Mouse (Mus musculus): ENCODE data around the gene Utrn. TPM values are rescaled to one million over a fixed set of nuclear protein-coding genes. Genes with fewer than 3 reads are reported as not detected.

Utrn gene
- polyA plus RNA-seq, 1 experiment from 2014 or later, result 78.8 TPM

DNA sequence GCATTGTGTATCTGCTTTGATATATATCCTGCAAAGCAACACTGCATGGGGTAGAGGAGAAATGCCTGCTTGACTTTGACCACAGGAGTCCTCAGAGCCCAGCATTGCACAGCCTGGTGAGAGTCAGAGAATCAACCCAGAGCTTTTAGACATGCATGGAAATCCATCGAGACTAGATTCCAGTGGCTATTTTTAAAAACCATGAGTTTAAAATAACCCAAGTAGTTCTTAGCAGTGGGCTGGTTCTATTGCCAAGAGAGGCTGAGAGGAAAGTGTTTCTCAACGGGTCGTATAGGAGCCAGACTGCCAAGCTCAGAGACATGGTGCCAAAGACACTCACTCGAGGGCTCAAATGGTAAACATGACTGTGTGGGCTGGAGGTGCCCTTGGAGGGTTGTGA, 514.6 kb downstream of the Utrn start:
- ATAC-seq (ENCODE audit: borderline replicate concordance, extremely low read depth, low FRiP score, low TSS enrichment), result peak; percentile 23; the same call in 1 of the 2 replicates
- no peak overlapping the region for H3K4me2 ChIP-seq
- no peaks in the 10 kb centered on the region for H3K36me3 ChIP-seq
- H3K9me3 ChIP-seq, result no peaks in the 10 kb centered on the region
- peak overlapping the region; percentile 41; the same call in 1 of the 2 replicates for H3K27ac ChIP-seq
- no peak overlapping the region for H3K4me3 ChIP-seq
- no peaks in the 10 kb centered on the region for H3K27me3 ChIP-seq
- no peak overlapping the region for H3K9ac ChIP-seq
- no peaks in the 10 kb centered on the region for H3K4me1 ChIP-seq
- 50% methylated on average over 4 of the region's 4 CpGs for WGBS

DNA sequence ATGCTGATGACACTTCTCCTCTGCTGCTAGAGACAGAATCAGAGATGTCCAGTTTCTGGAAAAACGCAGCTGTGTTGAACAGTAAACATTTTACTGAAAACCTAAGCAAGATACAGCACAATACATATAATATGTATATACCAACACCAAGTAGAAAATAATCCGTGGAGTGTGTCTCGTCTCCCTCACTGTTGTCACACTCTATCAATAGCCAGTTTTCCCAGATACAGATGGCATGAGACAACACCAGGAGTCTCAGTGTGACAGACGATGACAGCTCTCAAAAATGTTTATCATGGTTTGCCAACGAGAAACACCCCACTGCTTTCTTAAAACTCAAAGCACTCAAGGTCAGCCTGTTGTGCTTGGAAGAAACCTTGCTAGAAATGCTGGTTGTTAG, 515.1 kb downstream of the Utrn start:
- H3K27ac ChIP-seq, result peak overlapping the region; percentile 41; the same call in 1 of the 2 replicates
- no peak; the same call in 1 of the 2 replicates for ATAC-seq (ENCODE audit: borderline replicate concordance, extremely low read depth, low FRiP score, low TSS enrichment)
- no peaks in the 10 kb centered on the region for H3K9me3 ChIP-seq
- no peak overlapping the region for H3K4me3 ChIP-seq
- H3K36me3 ChIP-seq, result no peaks in the 10 kb centered on the region
- no peaks in the 10 kb centered on the region for H3K27me3 ChIP-seq
- WGBS, result 48% methylated on average over 5 of the region's 5 CpGs
- no peaks in the 10 kb centered on the region for H3K4me1 ChIP-seq
- H3K9ac ChIP-seq, result no peak overlapping the region
- H3K4me2 ChIP-seq, result no peak overlapping the region

DNA sequence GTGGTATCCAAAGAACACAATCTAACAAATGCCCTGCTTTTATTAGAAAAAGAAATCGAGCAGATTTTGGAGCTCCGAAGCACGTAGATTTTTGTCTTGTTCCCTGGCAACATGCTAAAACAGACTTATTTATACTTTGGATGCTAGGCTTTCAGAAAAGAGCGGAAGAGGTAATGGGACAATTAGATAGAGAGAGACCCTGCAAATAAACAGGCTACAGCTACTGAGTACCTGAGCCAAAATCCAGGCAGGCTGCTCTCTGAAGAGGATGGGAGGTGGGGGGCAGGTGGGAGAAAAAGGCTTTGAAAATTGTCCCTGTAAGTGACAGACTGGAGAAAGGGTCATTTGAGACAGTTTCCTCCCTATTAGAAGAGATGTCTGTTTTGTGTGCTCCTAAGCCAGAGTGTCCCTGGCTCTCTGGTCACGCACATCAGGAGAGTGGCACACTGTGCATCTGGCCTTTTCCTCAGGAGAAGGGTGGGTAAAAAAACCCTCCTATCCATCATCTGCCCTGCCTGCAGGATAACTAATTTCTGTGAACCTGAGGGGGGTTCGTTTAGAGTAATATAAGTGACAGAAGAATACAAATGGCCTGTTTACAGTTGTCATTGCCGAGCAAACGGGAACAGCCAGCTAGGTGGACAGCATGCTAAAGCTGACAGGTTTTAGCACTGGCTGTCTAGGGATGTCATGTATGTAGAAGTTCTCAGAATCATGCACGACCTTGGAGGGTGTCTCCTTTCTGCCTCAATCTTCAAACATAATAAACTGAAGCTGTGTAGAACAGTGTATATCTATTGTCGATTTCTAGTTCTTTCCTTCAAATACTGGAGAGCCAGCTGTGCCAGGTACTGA, 529.2 kb downstream of the Utrn start:
- H3K9ac ChIP-seq, result no peak overlapping the region
- no peak overlapping the region for H3K27ac ChIP-seq
- no peaks in the 10 kb centered on the region for H3K36me3 ChIP-seq
- no peak overlapping the region for H3K4me2 ChIP-seq
- no peak for ATAC-seq (ENCODE audit: borderline replicate concordance, extremely low read depth, low FRiP score, low TSS enrichment)
- no peaks in the 10 kb centered on the region for H3K27me3 ChIP-seq
- H3K4me3 ChIP-seq, result no peak overlapping the region
- no peaks in the 10 kb centered on the region for H3K9me3 ChIP-seq
- 64% methylated on average over 10 of the region's 10 CpGs for WGBS
- no peaks in the 10 kb centered on the region for H3K4me1 ChIP-seq

DNA sequence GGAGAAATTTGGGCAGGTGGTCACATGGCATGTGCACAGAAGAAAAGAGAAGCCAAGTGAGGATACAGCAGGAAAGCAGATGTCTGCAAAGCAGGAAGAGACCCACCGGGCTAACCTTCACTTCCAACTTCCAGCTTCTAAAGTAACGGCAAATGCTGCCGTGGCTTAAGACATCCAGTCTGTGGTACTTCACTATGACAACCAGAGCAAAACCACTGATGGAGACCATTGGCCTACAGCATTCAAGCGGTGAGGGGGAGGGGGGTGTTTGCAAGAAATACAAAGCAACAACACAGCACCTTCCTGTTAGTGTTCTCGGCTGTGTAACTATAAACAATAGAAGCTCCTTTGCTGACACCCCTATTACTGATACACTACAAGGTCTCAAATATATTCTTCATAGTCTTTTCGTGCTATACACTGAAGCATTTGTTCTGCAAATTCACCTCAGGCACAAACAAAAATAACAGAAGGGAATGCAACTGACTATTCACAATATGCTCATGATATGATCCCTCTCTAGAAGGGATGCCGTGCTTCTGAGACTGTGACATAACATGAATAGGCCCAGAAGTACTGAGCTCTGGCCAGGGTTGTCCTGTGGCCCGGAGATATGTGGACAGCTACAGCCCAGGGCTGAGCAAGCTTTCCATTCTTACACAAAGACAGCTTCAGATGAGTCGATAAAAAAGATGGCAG, 530.0 kb downstream of the Utrn start:
- Histone ChIP-seq H3K4me3 (no peak overlapping the region), H3K36me3 (no peaks in the 10 kb centered on the region), H3K9me3 (no peaks in the 10 kb centered on the region), H3K27me3 (no peaks in the 10 kb centered on the region), H3K9ac (no peak overlapping the region), H3K27ac (no peak overlapping the region), H3K4me2 (no peak overlapping the region), H3K4me1 (no peaks in the 10 kb centered on the region)
- WGBS, result 79% methylated on average over 9 of the region's 9 CpGs
- no peak for ATAC-seq (ENCODE audit: borderline replicate concordance, extremely low read depth, low FRiP score, low TSS enrichment)

Other genes starting within 250 kb of the Utrn start
- 2.0 and 5.3 TPM in 2 replicates for gene Stx11, start 94.9 kb upstream of the Utrn start, polyA plus RNA-seq (2015; fragmentation: Nextera tagmentation; extraction: Ambion mirVana)
- 35.8 and 37.5 TPM in 2 replicates for gene Sf3b5, start 136.0 kb upstream of the Utrn start, polyA plus RNA-seq (2015; fragmentation: Nextera tagmentation; extraction: Ambion mirVana)
- gene Plagl1, start 191.1 kb upstream of the Utrn start, polyA plus RNA-seq (2015; fragmentation: Nextera tagmentation; extraction: Ambion mirVana), result 134 and 135 TPM in 2 replicates